Mouse (Mus musculus): ENCODE measurements around the gene Gosr2. TPM values are rescaled to one million over a fixed set of nuclear protein-coding genes. Genes with fewer than 3 reads are reported as not detected.

Gene Gosr2
- 117 TPM for polyA plus RNA-seq (2017; shearing (Covaris generic))

DNA sequence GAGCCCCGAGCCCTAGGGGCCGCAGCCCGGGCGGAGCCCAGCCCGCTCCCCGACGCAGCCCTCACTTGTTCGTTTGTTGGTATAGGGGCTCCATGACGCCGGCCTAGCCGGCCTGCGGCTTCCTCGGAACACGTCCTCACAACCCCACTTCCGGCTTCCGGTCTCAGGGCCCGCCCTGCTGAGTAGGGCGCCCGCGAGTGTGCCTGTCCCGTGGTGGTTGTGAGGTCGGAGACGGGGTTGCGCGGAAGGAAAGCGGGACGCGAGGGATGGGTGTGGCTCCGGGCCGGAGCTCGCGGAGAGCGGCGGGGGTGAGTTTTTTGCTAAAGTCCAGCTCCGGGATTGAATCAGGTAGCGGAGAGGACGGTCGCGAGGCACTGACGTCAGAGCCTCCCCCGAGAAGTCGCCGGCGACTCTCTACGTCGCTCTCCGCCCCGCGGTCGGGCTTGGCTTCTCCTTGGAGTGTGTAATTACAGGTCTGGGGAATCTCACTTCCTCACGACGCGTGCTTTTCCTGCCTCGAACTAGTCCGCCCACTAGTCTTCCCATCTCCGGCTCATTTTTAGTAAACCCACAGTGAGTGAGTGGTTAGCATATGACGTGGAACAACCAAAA is at the start of gene Gosr2:
Gene Gosr2 (minus strand): TSS at position 334 of the 612 bp plus-strand sequence.

DNA sequence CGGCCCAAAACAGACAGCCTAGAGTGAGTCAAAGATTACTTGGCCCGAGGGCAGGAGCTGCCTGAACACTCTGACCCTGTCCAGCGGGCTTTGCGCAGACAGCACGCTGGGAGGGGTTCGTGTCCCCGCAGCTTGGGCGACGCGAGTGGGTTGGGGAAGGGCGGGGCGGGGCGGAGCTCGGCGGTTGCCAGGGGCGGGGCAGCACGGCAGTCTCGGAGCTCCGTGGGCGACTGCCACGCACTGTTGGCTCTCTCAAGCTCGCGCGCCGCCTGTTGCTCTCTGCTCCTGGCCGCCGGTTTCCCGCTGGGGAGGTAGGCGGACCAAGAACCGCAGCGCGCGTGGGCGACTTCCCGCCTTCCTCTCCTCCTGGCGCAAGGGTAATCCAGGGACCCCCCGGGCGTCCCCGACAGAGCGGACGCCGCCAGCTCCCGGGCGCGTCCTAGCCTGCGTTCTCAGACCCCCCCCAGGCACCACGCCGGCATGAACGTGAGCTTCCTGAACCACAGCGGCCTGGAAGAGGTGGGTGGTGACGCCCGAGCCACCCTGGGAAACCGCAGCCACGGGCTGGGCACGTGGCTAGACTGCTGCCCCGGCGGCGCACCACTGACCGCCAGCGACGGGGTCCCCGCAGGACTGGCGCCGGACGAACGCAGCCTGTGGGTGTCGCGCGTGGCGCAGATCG is 48.3 kb downstream of the Gosr2 start, which contains the start of gene Rprml:
Gene Rprml (plus strand): TSS at position 270 of the 682 bp plus-strand sequence.

DNA sequence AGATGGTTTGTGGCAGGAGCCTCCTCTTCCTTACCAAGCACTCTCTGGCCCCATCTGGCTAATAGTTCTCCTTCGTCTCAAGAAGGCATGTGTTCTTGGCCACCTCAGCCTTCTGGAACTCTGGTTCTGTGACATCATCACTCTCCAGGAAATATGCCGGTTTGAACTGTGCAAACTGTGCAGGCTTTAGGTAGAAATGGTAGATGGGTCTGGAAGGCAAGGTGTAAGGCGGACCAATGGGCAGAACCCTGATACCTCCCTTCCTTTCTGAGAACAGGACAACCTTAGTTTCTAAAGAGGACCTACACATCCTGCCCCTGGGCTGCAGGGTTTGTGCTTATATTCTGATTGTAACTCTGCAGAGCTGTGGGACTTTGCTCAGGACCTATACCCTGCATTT is 58.9 kb downstream of the Gosr2 start, which contains the start of gene Lyzl6:
Gene Lyzl6 (minus strand): TSS at position 101 of the 400 bp plus-strand sequence.

Other genes with a start within 250 kb of the Gosr2 start
- gene Lrrc37a, start 193.3 kb downstream of the Gosr2 start, polyA plus RNA-seq (2017; shearing (Covaris generic)), result 0.04 TPM
- not detected for gene Gm884, start 76.8 kb downstream of the Gosr2 start, polyA plus RNA-seq (2017; shearing (Covaris generic))
- not detected for gene Lyzl6, start 59.0 kb downstream of the Gosr2 start, polyA plus RNA-seq (2017; shearing (Covaris generic))
- not detected for gene Rprml, start 48.3 kb downstream of the Gosr2 start, polyA plus RNA-seq (2017; shearing (Covaris generic))
- not detected for gene Wnt9b, start 51.9 kb upstream of the Gosr2 start, polyA plus RNA-seq (2017; shearing (Covaris generic))
- gene Wnt3, start 76.3 kb upstream of the Gosr2 start, polyA plus RNA-seq (2017; shearing (Covaris generic)), result 5.9 TPM

Measured in CD4-positive, CD25-positive, alpha-beta regulatory T cell (primary cell).